Mouse (Mus musculus): ENCODE data around the gene Pi4k2a.
"Not testable (repeated sequence)": the region's sequence is repeated elsewhere in the genome, so short reads cannot be mapped to it uniquely, and the experiment has no call there.

The Pi4k2a gene

GRCm38 (mm10) chr19:42081613-42082012 is 8.7 kb upstream of the Pi4k2a start:
- DNase-seq = not testable (repeated sequence)

DNA sequence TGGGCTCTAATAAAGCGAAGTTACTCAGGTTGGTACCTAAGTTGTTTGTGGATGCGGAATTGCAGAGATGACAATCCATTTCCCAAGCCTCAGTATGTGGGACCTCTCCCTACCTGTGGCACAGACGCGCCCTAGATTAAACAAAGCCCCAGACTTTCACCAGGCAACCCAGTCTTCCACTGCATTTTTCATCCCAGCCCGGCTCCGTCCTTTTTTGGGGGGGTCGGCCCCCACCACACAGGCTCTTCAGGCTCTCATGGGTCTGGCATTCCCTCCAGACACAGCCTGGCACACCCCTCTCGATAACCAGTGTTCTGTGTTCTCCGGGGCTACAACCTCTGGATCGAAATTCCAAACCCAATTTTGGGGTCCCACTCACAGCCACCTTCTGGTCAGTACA is 4.6 kb upstream of the Pi4k2a start:
- DNase-seq = no peak

DNA sequence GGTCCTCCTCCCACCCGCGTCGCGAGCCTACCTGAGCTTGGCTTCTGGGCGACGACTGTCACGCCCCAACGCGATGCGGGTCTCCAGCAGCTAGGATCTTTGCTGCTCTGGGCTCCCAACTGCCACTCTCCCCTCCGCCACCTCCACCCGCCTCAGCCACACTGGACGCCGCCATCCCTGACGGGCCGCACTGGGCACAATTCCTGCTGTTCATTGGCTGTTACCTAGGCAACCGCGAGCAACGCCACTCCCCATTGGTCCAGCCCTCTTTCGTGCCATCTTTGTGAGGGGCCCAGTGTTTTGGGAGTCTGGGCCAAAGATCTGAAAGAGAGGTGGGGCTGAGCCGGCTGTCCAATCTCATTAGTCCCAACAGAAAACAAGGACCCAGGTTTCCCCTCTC is 4.1 kb upstream of the Pi4k2a start, which contains the start of gene Morn4:
Morn4 (minus strand) TSS at position 192 of the 400 bp plus-strand sequence.
- peak; percentile 92 for DNase-seq

GRCm38 (mm10) chr19:42089103-42089747 is 1.0 kb upstream of the Pi4k2a start:
- DNase-seq = peak; percentile 70

DNA sequence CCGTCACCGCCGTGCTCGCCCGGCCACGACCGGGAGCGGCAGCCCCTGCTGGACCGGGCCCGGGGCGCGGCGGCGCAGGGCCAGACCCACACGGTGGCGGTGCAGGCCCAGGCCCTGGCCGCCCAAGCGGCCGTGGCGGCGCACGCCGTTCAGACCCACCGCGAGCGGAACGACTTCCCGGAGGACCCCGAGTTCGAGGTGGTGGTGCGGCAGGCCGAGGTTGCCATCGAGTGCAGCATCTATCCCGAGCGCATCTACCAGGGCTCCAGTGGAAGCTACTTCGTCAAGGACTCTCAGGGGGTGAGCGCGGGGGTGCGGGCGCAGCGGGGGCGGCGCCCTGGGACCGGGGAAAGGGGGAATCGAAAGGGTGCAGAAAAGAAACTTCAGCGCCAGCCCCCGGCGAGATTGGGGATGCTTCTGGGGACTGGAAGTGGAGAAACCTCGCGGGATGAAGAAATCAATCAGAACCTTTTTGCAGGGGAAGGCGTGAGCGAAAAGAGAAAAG is 419 bp downstream of the Pi4k2a start:
- no peak for DNase-seq

DNA sequence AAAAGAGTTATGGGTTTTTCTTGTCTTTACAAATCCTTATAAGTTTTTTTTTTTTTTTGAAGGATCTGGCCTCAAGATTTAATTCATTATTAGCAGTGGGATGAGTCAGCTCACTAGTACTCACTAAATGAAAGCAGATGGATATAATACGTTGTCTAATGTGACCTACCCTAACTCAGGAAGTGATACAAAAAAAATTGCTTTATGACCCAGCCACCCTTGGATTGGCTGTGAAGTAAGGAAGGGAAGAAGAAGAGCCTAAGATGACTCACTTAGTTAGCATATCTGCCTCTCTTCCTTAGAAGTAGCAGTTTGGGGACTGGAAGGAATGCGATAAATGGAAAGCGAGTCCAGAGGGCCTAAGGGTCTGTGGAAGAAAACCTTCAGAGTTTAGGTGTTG is 9.1 kb downstream of the Pi4k2a start:
- DNase-seq = no peak

- no peak for DNase-seq
Observed at GRCm38 (mm10) chr19:42104681-42105080, 14.4 kb downstream of the Pi4k2a start.

DNA sequence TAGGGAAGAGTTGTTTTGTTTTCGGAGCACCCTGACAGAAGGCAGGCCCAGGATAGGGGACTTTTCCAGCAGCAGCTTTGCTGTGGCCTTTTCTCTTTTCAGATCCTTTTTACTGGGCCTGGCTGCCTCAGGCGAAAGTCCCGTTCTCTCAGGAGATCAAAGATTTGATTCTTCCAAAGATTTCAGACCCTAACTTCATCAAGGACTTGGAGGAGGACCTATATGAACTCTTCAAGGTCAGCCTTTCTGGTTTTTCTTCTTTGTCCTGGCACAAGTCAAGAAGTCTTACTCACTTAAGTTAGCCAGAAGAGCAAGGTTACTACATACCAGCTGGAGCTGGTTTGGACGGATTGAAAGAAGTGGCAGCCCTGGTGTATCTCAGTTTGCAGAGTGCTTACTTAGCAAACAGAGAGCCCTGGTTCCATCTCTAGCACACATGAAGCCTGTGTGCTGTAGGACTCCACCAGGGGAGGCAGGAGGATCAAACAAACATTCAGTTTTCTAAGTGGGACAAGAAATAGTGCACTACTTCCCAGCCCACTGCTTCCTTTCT is 25.6 kb downstream of the Pi4k2a start:
- DNase-seq = no peak

GRCm38 (mm10) chr19:42118142-42118541 is 27.9 kb downstream of the Pi4k2a start:
- DNase-seq = no peak

DNA sequence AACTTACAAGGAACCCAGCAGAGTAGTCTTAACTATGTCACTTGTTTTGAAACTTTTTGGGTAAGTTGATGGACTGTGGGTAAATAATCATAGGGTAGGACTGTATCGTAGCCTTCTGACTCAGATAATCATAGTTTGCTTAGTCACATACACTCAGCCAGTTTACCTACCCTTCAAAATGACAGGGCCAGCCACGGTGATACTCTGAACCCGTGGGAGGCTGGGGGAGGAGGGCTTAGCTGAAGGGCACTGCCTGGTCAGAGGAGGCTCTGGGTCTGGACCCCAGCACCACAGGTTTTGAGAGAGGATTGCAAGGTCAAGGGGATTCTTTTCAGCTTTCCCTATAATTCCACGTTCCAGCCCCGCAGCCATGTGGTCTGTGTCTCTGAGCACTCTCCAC is 28.3 kb downstream of the Pi4k2a start:
- DNase-seq = no peak

DNA sequence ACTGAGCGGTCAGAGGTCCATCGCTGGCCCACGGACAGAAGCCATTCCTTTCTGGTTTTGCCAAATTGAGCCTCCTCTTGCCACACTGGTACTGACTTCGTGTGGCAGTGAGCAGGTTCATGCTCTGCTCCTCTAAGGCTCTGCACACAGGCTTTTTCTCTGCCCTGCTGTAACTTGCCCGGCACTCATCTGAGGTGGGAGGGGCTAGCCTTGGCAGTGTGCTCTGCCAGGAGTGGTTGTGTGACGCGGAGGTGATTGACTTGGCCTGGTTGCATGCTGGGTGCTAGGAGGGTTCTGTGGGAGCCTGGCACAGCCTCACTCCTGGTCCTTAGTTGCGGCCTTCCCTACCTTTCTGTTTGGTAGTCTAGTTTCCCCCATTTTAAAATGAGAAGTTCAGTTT is 30.2 kb downstream of the Pi4k2a start:
- DNase-seq = no peak

DNA sequence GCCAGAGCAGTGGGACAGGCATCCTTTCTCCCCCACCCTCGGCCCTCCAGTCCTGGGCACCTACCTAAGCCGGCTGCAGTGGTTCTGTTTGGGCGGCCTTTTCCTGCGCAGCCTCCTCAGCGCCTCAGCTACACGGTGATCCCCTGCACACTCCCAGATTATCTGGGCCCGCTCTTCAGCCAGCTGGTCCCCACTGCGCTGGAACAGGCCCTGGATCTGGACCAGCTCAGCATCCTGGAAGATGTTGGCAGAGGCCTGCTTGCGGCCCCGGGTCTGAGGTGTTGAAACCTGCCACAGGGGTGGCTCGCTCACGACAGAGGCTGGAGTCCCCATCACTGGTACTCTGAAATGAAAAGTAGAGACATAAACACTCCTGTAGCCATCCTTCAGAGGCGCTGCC is 34.4 kb downstream of the Pi4k2a start:
- DNase-seq = no peak

GRCm38 (mm10) chr19:42125501-42126218 is 35.4 kb downstream of the Pi4k2a start:
- DNase-seq = no peak

GRCm38 (mm10) chr19:42126219-42126605 is 35.9 kb downstream of the Pi4k2a start:
- DNase-seq = no peak

GRCm38 (mm10) chr19:42127024-42127423 is 36.8 kb downstream of the Pi4k2a start:
- no peak for DNase-seq

GRCm38 (mm10) chr19:42128052-42128740 is 37.9 kb downstream of the Pi4k2a start:
- peak; percentile 23 for DNase-seq

DNA sequence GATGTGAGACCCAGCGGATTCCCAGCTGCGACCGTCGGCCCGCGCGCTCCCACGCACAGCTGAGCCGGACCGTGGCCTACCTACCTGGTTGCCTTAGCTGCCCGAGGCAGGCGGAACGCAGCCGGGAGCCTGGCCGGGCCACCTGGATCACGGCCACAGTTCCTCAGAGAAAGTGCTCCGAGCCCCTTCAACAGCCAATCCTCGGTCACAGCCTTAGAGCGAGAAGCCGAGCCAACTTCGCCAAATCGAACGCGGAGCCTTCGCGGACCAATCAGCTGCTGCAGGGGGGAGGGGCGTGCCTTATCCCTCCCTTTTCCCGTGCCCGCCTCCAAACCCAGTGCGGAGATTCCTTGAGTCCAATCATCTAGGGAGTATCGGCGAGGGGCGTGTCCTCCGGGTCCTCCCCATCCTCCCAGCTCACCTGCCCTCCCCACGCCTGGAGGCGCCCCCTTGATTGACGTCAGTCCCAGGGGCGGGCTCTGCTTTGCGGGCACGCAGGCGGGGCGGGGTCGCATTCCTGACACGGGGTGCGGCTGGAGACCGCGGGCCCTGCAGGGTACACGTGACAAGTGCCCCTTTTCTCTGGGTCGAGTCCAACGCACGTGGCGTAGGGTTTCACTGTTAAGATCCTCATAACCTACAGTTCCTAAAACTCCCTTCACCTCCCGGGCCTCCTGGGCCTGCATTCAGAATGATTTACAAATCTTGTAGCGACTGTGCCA is 38.7 kb downstream of the Pi4k2a start, which contains the start of gene Avpi1:
Avpi1 (minus strand) TSS at position 273 of the 722 bp plus-strand sequence.
- peak; percentile 99 for DNase-seq

- no peak for DNase-seq
Observed at GRCm38 (mm10) chr19:42129509-42130293, 39.4 kb downstream of the Pi4k2a start.

DNA sequence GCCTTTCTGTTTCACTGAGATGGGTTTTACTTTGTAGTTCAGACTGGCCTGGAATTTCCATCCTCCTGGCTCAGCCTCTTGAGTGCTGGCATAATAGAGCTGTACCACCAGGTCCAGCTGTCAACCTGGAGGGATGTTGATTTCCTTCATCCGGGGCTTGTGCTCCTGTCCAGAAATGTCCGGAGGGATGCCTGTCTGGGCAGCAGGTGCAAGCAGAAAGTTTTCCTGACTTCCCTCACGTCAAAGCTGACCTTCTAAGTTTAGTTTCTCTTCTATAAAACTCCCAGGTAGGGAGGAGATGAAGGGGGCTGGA is 40.0 kb downstream of the Pi4k2a start:
- DNase-seq = no peak

DNA sequence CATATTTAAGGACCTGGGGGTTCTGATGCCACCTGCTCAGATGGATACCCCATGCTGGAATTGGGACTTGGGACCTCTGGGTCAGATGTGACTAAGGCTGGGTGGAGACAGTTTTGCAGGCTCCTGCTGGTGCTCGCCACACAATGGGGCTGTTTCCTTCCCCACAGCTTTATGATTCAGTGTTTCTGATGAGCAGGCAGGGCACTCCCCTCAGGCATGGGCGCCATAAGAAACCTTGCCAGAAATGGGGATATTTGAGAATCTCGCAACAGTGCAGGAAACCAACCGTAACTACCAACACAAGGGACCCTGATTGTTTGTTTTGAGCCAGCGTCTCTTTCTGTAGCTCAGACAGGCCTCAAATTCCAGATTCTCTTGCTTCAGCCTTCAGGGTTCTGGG is 40.8 kb downstream of the Pi4k2a start:
- DNase-seq = no peak

DNA sequence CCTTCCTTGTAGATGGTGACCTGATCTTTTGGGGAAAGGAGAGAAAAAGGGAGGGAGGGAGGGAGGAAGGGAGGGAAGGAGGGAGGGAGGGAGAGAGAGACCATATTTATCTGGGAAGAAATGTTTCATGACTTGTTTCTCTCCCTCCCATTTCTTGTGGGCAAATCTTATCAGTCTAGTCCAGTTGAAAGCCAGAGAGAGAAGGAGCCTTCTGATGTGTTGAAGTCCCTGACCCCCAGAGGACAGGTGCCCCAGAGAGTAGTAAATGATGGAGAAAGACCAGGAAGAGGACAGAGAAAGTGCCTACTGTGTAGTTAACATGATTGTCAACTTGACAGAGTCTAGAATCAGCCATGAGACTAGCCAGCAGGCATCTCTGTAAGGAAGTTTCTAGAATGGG is 44.8 kb downstream of the Pi4k2a start:
- DNase-seq = no peak

- no peak for DNase-seq
Observed at GRCm38 (mm10) chr19:42136126-42136525, 45.9 kb downstream of the Pi4k2a start.

All from kidney, postnatal 14 days (tissue).